Mouse (Mus musculus) mature B cell (primary cell): ENCODE results near the gene Vav1.

Source experiments
- in situ Hi-C: fragments of 300-500 bp; cut with MboI; formaldehyde crosslinking; loops from 2 replicates; pipeline ENCODE4 v1.14.3; 2019

Vav1 gene

GRCm38 (mm10) chr17:57278943-57279590 lies at the start of gene Vav1:
Vav1 (plus strand) TSS chr17:57279100.
- in situ Hi-C loops: no loop called here

GRCm38 (mm10) chr17:57229851-57230727 lies 48.8 kb upstream of the Vav1 start:
- in situ Hi-C loops: no loop called here

GRCm38 (mm10) chr17:57230728-57231125 lies 48.2 kb upstream of the Vav1 start:
- in situ Hi-C loops: no loop called here

- in situ Hi-C loops: no loop called here
Measured at GRCm38 (mm10) chr17:57231321-57231771, 47.6 kb upstream of the Vav1 start.

- in situ Hi-C loops: no loop called here
Measured at GRCm38 (mm10) chr17:57232200-57232599, 46.7 kb upstream of the Vav1 start.

- in situ Hi-C loops: no loop called here
Measured at GRCm38 (mm10) chr17:57233038-57233437, 45.9 kb upstream of the Vav1 start.

GRCm38 (mm10) chr17:57234254-57234928 lies 44.5 kb upstream of the Vav1 start:
- in situ Hi-C loops: no loop called here

- in situ Hi-C loops: no loop called here
Measured at GRCm38 (mm10) chr17:57235803-57236202, 43.1 kb upstream of the Vav1 start.

- in situ Hi-C loops: no loop called here
Measured at GRCm38 (mm10) chr17:57237181-57237580, 41.7 kb upstream of the Vav1 start.

GRCm38 (mm10) chr17:57243650-57244370 lies 35.1 kb upstream of the Vav1 start:
- in situ Hi-C loops: loop anchor here (10.0 kb wide), 1 partner anchor 91 kb away; no protein-coding TSS in a partner anchor

GRCm38 (mm10) chr17:57245311-57245929 lies 33.5 kb upstream of the Vav1 start:
- in situ Hi-C loops: loop anchor here (10.0 kb wide), 1 partner anchor 89 kb away; no protein-coding TSS in a partner anchor

- in situ Hi-C loops: loop anchor here (10.0 kb wide), 1 partner anchor 88 kb away; no protein-coding TSS in a partner anchor
Measured at GRCm38 (mm10) chr17:57246663-57247392, 32.1 kb upstream of the Vav1 start.

- in situ Hi-C loops: loop anchor here (10.0 kb wide), 1 partner anchor 87 kb away; no protein-coding TSS in a partner anchor
Measured at GRCm38 (mm10) chr17:57247393-57248200, 31.3 kb upstream of the Vav1 start.

- in situ Hi-C loops: loop anchor here (10.0 kb wide), 1 partner anchor 87 kb away; no protein-coding TSS in a partner anchor
Measured at GRCm38 (mm10) chr17:57248201-57248699, 30.6 kb upstream of the Vav1 start, which contains the start of gene Gpr108. Gpr108 (minus strand) TSS chr17:57248446.

- in situ Hi-C loops: loop anchor here (10.0 kb wide), 1 partner anchor 86 kb away; no protein-coding TSS in a partner anchor
Measured at GRCm38 (mm10) chr17:57248771-57249170, 30.1 kb upstream of the Vav1 start.

GRCm38 (mm10) chr17:57249186-57250181 lies 29.4 kb upstream of the Vav1 start, which contains the start of gene Trip10:
Trip10 (plus strand) TSS chr17:57249455.
- in situ Hi-C loops: loop anchor here (10.0 kb wide), 1 partner anchor 85 kb away; no protein-coding TSS in a partner anchor

- in situ Hi-C loops: no loop called here
Measured at GRCm38 (mm10) chr17:57250461-57251160, 28.3 kb upstream of the Vav1 start.
